Mouse (Mus musculus): ENCODE results near the gene Pfn1. TPM values are rescaled to one million over a fixed set of nuclear protein-coding genes. Genes with fewer than 3 reads are reported as not detected.

Pfn1 gene
- total RNA-seq, 2 experiments from 2014 or later: 207 to 224 TPM

DNA sequence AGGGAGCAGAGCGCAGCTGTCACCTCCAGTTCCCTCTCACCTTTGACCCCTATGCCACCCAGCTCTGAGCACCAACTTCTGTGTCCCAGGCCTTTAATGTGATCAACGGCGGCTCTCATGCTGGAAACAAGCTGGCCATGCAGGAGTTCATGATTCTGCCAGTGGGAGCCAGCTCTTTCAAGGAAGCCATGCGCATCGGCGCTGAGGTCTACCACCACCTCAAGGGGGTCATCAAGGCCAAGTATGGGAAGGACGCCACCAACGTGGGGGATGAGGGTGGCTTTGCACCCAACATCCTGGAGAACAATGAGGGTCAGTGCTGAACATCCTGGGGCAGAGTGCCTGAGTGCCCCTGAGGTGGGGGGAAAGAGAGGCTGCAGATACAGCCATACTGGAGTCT lies 6.1 kb upstream of the Pfn1 start:
- no peak overlapping the region for H3K4me3 ChIP-seq
- TF ChIP-seq CTCF (IDR thresholded peaks at IDR 0.05): no peak
- H3K27ac ChIP-seq: no peak overlapping the region
- DNase-seq (ENCODE audit: extremely low spot score in 1 of 2, low spot score in 2 of 2): no peak
- intact Hi-C loops (cut with DNase I): no loop called here

DNA sequence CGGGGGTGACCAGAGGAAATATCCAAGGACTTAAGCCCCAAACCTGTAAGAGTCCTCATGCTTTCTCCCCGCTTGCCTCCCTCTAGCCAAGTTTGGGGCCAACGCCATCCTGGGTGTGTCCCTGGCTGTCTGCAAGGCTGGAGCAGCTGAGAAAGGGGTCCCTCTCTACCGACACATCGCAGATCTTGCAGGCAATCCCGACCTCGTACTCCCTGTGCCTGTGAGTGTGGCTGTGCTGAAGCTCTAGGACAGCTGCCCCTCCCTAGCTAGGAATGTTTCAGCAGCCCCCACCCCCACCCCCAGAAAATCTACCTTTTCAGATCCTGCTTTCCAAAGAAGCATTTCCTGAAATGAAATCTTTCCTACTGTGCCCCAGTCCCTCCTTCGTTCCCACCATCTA lies 4.5 kb upstream of the Pfn1 start:
- no peak for DNase-seq (ENCODE audit: extremely low spot score in 1 of 2, low spot score in 2 of 2)
- no peak for TF ChIP-seq CTCF (IDR thresholded peaks at IDR 0.05)
- Histone ChIP-seq H3K4me3 (no peak overlapping the region), H3K27ac (no peak overlapping the region)
- intact Hi-C loops (cut with DNase I): loop anchor here (10.0 kb wide), 1 partner anchor 424 kb away; the partner anchor contains the start of genes 0610010K14Rik, Gm21988 and Rnasek

DNA sequence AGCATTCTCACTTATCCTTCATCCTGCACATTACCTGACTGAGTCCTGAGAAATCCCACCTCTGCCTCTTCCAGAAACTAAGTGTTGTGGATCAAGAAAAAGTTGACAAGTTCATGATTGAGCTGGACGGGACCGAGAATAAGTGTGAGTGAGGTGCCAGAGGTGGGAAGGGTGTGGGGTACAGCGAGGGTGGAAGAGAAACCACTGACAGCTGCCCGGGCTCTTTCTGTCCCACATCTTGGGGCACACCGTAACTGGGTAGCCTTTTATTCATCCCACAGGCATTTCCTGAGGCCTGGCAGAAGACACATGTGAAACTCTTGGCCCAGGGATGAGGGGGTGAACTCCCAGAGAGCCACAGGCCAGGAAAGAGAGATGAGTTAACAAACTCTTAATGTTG lies 4.1 kb upstream of the Pfn1 start:
- intact Hi-C loops (cut with DNase I): loop anchor here (10.0 kb wide), 1 partner anchor 424 kb away; the partner anchor contains the start of genes 0610010K14Rik, Gm21988 and Rnasek
- H3K4me3 ChIP-seq: no peak overlapping the region
- no peak for DNase-seq (ENCODE audit: extremely low spot score in 1 of 2, low spot score in 2 of 2)
- TF ChIP-seq CTCF (IDR thresholded peaks at IDR 0.05): no peak
- H3K27ac ChIP-seq: no peak overlapping the region

DNA sequence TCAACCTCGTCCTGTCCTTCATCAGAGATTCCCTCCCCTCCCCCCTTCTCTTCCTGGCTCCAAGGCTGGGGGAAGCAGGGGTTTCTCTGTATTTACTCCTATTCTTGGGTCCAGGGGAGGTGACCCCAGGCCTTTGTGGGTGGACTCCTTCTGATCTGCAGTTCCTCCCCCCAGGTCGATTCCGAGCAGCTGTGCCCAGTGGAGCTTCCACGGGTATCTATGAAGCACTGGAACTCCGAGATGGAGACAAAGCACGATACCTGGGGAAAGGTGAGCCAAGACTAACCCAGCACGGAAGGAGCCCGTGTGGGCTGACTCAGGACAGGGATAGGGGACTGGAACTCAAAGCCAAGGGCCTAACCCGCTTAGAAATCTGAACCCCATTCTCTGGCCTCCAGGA lies 3.5 kb upstream of the Pfn1 start:
- no peak overlapping the region for H3K27ac ChIP-seq

DNA sequence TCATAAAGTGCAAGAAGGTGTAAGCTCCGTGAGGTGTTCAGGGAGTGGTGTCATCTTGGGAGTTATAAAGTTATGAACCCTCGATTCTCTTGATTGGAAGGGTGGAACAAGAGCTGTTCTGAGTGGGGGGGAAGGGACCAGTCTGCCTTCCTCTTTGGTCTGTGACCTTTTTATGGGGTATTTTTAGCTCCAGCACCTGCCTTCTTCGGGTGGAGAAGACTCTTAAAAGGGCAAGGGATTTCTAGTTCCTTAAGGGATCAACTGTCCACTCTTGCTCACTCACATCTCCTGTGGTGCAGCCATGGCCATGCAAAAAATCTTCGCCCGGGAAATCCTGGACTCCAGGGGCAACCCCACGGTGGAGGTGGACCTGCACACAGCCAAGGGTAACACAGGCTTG lies 3.1 kb upstream of the Pfn1 start:
- intact Hi-C loops (cut with DNase I): loop anchor here (10.0 kb wide), 1 partner anchor 423 kb away; the partner anchor contains the start of genes 0610010K14Rik, Gm21988 and Rnasek
- DNase-seq (ENCODE audit: extremely low spot score in 1 of 2, low spot score in 2 of 2): no peak
- H3K27ac ChIP-seq: no peak overlapping the region
- no peak for TF ChIP-seq CTCF (IDR thresholded peaks at IDR 0.05)
- H3K4me3 ChIP-seq: no peak overlapping the region

More for the DNA sequence above, 3.5 kb upstream of the Pfn1 start:
- intact Hi-C loops (cut with DNase I): loop anchor here (10.0 kb wide), 1 partner anchor 423 kb away; the partner anchor contains the start of genes 0610010K14Rik, Gm21988 and Rnasek
- DNase-seq (ENCODE audit: extremely low spot score in 1 of 2, low spot score in 2 of 2): no peak
- H3K4me3 ChIP-seq: no peak overlapping the region
- no peak for TF ChIP-seq CTCF (IDR thresholded peaks at IDR 0.05)

DNA sequence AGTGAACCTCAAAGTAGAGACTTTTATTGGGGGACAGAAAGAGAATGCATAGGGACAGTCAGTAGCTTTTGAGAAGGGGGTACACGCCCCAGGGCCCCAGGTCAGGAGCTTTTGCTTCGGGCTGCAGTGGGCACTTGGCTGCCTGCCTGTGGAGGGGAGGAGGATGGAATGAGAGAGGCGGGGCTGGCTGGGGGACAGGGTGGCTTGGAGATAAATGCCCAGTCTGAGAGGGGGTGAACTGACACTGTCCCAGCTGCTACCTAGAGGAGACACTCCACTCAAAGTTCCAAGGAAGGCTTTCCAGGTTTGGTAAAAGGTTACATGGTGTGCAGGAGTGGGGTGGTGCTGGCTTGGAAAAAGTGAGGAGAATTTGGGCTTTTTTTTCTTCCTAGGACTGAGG lies 2.5 kb upstream of the Pfn1 start, which contains the start of gene Eno3:
Gene Eno3, plus strand, starts transcription at position 239 of the 400 bp plus-strand sequence.
- DNase-seq (ENCODE audit: extremely low spot score in 1 of 2, low spot score in 2 of 2): no peak
- TF ChIP-seq CTCF (IDR thresholded peaks at IDR 0.05): no peak
- Histone ChIP-seq H3K4me3 (peak within 1 kb of the TSS; percentile 100), H3K27ac (peak within 1 kb of the TSS; percentile 64)
- intact Hi-C loops (cut with DNase I): loop anchor here (10.0 kb wide), 1 partner anchor 422 kb away; the partner anchor contains the start of genes 0610010K14Rik, Gm21988 and Rnasek

DNA sequence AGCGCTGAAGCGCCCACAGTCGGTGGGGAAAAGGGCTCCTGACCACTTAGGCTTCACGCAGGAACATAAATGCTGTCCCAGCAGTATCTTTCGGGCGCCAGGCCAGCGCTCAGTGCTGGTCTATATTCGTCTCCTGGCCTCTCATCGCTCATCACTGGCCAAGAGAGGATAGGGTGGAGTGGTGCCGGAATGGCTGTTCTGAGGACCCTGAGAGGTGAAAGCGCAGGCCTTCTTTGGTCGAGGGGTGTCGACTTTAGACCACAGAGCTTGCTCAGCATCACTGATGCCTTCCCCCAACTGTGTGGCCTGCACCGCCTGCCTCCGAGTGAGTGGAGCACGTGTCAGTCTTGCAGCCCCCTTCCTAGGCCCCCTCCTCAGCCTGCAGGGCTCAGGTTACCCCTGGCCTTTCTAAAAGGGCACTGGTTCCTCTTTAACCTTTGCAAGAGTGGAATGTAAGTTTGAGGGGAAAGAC lies 2.0 kb upstream of the Pfn1 start:
- DNase-seq (ENCODE audit: extremely low spot score in 1 of 2, low spot score in 2 of 2): no peak
- no peak for TF ChIP-seq CTCF (IDR thresholded peaks at IDR 0.05)
- intact Hi-C loops (cut with DNase I): loop anchor here (10.0 kb wide), 1 partner anchor 422 kb away; the partner anchor contains the start of genes 0610010K14Rik, Gm21988 and Rnasek
- Histone ChIP-seq H3K4me3 (peak overlapping the region; percentile 100; the same call in 1 of the 2 replicates), H3K27ac (peak overlapping the region; percentile 64; the same call in 1 of the 2 replicates)

DNA sequence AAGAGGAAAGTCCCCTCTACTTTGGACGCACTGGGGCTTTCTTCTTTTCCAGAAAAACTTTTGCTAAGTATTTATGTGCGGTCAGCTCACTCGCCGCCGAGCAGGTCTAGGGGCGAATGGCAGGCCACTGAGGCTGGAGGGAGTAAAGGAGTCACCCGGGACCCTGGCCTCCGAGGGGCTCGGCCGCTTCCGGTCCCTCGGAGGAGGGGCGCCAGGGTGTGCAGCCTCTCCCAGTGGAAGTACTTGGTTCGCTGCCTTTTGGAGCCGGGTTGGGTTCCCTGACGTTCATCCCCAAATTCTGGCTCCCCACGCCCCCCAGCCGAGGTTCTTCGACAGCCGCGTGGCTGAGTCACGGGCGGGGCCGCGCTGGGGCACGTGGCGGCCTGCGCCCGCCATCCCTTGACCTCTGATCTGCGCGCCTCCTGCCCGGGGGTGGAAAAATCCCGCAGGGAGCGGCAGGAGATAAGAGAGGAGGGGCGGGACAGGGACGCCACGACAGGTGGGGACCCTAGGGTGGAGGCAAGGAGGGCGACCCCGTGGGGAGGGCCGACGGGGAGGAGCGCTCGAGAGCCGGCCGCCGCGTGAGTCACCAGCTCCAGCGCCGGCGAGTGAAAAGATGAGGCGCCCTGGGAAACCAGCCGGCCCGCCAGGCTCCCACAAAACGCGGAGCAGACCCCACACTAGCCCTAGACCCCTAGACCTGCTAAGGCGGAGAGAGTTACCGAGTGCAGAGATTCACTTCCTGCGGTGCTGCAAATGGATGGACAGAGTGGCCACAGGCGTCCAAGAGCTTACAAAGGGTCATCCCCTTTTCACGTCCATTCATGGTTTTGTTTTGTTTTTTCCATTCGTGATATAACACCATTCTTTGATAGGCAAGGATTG lies 1.4 kb upstream of the Pfn1 start:
- peak overlapping the region; percentile 100 for H3K4me3 ChIP-seq
- DNase-seq (ENCODE audit: extremely low spot score in 1 of 2, low spot score in 2 of 2): no peak
- no peak for TF ChIP-seq CTCF (IDR thresholded peaks at IDR 0.05)
- intact Hi-C loops (cut with DNase I): loop anchor here (10.0 kb wide), 1 partner anchor 421 kb away; the partner anchor contains the start of genes 0610010K14Rik, Gm21988 and Rnasek
- peak overlapping the region; percentile 64 for H3K27ac ChIP-seq

DNA sequence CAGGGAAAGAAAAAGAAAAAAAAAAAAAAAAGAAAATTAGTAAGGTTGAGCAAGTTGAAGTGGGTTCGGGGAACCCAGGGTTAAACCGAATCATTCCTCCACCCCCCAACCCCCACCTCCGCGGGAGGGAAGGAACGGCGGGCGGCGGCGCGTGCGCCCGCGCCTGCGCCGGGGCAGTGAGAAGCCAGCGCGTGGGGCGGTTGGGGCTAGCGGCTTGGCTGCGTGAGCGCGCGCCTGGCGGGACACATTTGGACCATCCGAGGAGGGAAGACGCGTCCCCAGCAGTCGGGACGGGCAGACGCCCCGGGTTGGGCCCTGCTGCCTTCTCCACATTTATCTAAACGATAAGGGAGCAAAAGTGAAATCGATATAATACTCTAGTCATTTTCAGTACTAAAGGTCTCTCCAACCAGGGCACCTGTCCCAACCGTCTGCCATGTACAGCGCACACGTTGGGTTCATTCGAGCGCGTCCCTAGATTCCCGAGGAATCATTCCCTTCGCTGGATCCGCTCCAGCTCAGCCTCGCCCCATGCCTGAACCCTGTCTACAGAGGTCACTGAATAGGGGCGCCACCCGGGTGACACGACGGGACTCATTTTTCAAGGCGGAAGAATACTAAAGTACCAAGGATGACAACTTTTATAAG lies 603 bp upstream of the Pfn1 start:
- H3K4me3 ChIP-seq: peak overlapping the region; percentile 100
- peak; percentile 73 to 74 for DNase-seq (ENCODE audit: extremely low spot score in 1 of 2, low spot score in 2 of 2)
- TF ChIP-seq CTCF (IDR thresholded peaks at IDR 0.05): no peak
- peak overlapping the region; percentile 99 for H3K27ac ChIP-seq
- intact Hi-C loops (cut with DNase I): loop anchor here (10.0 kb wide), 1 partner anchor 420 kb away; the partner anchor contains the start of genes 0610010K14Rik, Gm21988 and Rnasek

DNA sequence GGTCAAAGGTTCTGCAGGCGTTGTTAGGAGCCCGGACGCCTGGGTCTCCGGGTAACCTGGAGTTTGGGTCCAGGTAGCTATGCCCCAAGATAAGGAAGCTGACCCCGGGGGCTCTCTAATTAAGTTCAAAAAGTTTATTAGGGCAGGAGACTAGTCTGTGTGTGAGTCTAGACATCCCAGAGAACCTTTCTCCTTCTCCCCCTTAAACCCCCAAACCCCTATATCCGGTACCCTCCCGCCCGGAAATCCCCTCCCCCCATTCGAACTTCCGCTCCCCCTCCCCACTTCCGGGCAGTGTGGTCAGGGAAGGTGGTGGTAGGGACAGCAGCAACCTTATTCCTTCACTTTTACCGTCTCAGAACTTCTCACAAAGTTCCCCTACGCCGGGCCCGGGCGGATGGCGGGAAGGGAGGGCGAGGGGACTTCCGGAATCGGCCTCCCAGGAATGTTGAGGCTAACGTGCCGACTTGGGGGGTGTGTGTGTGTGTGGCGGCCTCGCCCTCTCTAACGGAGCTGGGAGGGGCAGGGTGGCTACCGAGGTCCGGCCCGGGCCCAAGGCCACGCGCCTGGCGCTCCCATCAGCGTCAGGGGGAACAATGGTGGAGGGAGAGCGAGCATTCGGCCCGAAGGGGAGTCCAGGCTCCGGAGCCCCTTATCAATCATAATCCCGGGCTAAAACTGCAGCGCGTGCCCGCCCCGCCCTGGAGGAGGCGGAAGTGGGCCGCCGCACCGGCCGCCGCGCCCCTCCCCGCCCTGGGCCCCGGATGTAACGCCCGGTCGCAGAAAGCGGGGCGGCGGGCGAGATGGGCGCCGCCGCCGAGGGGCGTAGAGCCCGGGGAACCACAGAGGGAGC lies 873 bp downstream of the Pfn1 start:
- intact Hi-C loops (cut with DNase I): loop anchor here (1.0 to 10.0 kb wide), 2 partner anchors 16 to 419 kb away; partner anchors contain the start of genes 0610010K14Rik, Gm21988, Rnasek and Spag7
- DNase-seq (ENCODE audit: extremely low spot score in 1 of 2, low spot score in 2 of 2): peak; percentile 56 to 63
- peak overlapping the region; percentile 99 for H3K27ac ChIP-seq
- no peak for TF ChIP-seq CTCF (IDR thresholded peaks at IDR 0.05)
- H3K4me3 ChIP-seq: peak overlapping the region; percentile 100

Data from left cerebral cortex, adult 2 months (tissue).